Mouse (Mus musculus) G1E-ER4 (cell line): ENCODE data around the gene Prickle2. TPM values are rescaled to one million over a fixed set of nuclear protein-coding genes. Genes with fewer than 3 reads are reported as not detected.

Experiments used
- GATA1 ChIP-seq: IDR thresholded peaks from one replicate; pipeline ENCODE4 v1.8.0; 2012; ENCODE audit warnings: low read length, inconsistent platforms
- polyA plus RNA-seq: library from polyadenylated mRNA; stranded (reverse); fragments of >175 nt; gene quantifications from 2 replicates; pipeline ENCODE4 v1.2.3, GENCODE M21; 2012

Prickle2 gene
- polyA plus RNA-seq, 1 experiment = not detected

DNA sequence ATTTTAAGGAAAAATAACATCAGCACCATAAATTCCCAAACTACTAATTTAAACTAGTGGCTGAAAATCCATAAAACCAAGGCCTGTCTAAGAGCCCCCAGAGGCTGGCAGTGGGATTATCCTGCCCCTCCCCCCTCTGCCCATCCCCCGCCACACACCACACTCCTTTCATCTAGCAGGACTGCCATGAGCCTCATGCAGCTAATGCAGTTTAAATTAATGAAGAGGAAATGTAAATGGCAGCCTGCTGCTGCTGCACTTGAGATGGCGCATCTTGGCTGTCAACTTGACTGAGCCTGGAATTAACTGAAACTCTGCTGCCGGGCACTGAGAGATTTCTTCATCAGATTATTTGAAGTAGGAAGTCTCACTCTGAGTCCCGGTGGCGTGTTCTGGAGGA, 298.7 kb downstream of the Prickle2 start:
- TF ChIP-seq GATA1 = no peak

DNA sequence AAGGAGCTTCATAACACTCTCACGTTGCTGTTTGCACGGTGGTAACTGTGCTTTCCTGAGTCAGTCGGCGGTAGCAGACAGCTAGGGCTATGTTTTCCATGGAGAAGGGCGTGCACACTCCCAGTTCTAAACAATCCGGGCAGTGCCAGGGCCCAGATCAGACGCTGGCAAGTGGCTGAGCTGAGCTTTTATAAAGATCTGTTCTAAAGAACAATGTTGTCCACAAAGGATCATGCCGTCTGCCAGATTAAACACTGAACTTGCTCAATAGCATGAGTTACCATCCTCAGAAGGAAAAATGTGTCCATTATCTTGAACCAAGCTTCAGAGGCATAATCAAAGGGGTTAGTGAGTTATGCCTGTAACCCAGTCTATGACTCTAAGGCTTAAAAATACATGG, 300.4 kb downstream of the Prickle2 start:
- no peak for TF ChIP-seq GATA1

GRCm38 (mm10) chr6:92397876-92398275, 308.1 kb downstream of the Prickle2 start:
- no peak for TF ChIP-seq GATA1

GRCm38 (mm10) chr6:92395556-92395955, 310.4 kb downstream of the Prickle2 start:
- TF ChIP-seq GATA1 = no peak

- TF ChIP-seq GATA1 = no peak
Observed at GRCm38 (mm10) chr6:92395143-92395542, 310.8 kb downstream of the Prickle2 start.

DNA sequence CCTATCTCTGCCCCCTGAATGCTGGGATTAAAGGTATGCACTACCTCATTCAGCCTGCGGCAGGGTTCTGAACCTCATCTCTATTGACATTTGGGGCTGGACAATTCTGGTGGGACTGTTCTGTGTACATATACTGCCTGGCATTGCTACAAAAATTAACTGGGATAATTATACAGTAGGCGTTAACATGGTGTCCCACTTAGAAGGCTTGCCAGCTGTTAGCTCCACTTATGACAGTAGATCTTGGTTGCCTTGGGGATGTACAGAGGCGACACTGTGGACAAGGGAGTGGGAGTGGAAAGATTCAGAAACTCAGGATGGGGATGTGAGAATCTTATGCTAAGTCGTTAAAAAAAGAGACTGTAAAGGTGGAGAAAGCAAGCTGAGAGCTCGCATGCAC, 311.3 kb downstream of the Prickle2 start:
- TF ChIP-seq GATA1 = no peak

GRCm38 (mm10) chr6:92390321-92390720, 315.6 kb downstream of the Prickle2 start:
- no peak for TF ChIP-seq GATA1

- no peak for TF ChIP-seq GATA1
Observed at GRCm38 (mm10) chr6:92388681-92389080, 317.3 kb downstream of the Prickle2 start.

- TF ChIP-seq GATA1 = no peak
Observed at GRCm38 (mm10) chr6:92383196-92383782, 322.7 kb downstream of the Prickle2 start.

- no peak for TF ChIP-seq GATA1
Observed at GRCm38 (mm10) chr6:92381085-92381484, 324.9 kb downstream of the Prickle2 start.

GRCm38 (mm10) chr6:92374826-92375225, 331.1 kb downstream of the Prickle2 start:
- no peak for TF ChIP-seq GATA1

DNA sequence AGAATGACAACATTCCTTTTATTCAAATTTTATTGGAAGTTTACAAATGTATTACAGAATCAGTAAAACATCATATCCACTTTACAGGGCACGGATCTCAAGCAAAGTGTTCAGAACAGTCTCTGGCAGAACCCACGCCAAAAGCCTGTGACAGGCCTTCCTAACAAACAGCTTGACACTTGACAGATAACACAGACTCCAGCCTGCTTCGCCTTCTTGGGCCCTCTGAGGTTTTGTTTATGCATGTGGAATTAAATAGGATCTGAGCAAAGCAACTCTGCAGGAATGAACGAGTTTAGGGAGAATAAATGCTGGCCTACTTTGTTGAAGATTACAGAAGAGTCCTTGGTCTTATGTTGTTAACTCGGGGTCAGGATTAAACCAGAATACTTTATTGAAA, 335.1 kb downstream of the Prickle2 start:
- TF ChIP-seq GATA1 = no peak

- TF ChIP-seq GATA1 = no peak
Observed at GRCm38 (mm10) chr6:92347278-92348028, 358.5 kb downstream of the Prickle2 start.

DNA sequence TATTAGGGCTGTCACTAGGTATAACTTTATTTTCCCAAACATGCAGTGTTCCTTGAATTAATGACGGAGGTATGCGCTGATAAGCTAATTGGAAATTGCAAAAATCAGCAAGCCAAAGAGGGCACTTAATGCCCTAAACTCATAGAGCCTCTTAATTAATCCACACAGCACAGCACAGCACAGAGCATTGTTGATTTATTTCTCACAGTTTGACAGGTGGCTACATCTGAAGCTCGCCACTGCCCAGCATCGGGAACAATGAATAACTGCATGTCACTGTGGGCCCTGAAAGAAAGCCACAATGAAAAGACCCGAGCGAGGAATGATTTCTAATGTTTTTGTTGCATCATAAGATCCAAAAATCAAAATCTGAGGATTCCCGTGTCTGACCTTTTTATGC, 359.2 kb downstream of the Prickle2 start:
- no peak for TF ChIP-seq GATA1

GRCm38 (mm10) chr6:92345151-92345550, 360.8 kb downstream of the Prickle2 start:
- no peak for TF ChIP-seq GATA1

DNA sequence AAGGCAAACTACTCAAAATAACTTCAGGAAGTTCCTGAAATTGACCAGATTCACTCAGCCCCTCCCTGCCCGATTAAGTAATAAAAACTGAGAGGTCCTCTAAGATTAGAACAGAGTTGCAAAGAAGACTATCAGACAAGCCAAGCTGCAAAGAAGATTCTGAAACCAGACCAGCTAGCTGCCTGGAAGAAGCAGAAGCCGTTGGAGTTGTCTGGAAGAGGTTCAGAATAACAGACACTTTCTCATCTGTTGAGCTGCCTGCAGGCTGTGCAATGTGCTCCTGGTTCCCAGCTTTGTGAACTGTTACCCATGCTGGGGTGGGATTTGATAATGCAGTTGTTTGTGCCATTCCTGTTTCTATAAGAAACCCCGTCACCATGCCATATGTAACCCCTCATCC, 361.4 kb downstream of the Prickle2 start:
- no peak for TF ChIP-seq GATA1

Other genes with a start within 250 kb of the Prickle2 start
- gene A730049H05Rik, start 110.3 kb upstream of the Prickle2 start, polyA plus RNA-seq = not detected in 2 replicates
- not detected in 2 replicates for gene Gm15737, start 163.2 kb upstream of the Prickle2 start, polyA plus RNA-seq
- not detected in 2 replicates for gene Adamts9, start 237.3 kb upstream of the Prickle2 start, polyA plus RNA-seq